In the genomic region with DNA sequence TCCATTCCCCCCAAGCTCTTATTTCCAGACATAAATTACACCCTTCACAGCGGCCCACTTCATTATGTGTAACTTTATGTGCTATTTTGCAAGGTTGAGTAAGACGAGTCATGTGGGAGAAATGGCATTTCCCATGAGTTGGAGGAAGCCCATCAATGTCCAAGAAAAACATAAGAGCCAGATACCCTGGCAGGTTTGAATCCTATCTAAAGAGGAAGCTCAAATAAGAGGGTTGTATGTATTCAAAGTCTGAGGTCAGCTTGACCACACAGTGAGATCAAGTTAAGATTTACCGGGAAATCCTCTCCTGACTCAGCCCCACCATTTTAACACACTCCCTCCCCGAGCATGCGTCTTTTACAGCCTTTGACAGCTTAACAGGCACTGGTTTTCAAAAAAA, we compare ENCODE assay signal across 19 mouse cellular contexts. TPM values are rescaled to one million over a fixed set of nuclear protein-coding genes. Genes with fewer than 3 reads are reported as not detected.
DNase-seq lines count a peak whose midpoint lies in the region; ATAC-seq and TF ChIP-seq lines count a peak whose summit lies in the region.
"Had no signal": no experiment of that assay in that cellular context is flagged by ENCODE, and none has a peak within 500 bp of the region (broad histone marks: within the 10 kb centered on the region; RNA-seq: fewer than 3 reads in every experiment).

No protein-coding gene starts in this region.

- no peak for ATAC-seq in kidney, postnatal 0 days (replicated peaks; ENCODE audit: low FRiP score, low read depth)
- peak; percentile 86 for ATAC-seq in stomach, postnatal 0 days (ENCODE audit: low FRiP score, low TSS enrichment)
- no peak for ATAC-seq in kidney, embryonic 15.5 days (replicated peaks; ENCODE audit: low FRiP score)
- ATAC-seq: forebrain, embryonic 13.5 days had no signal

- no peak for TF ChIP-seq POLR2A in kidney, adult 2 months (IDR thresholded peaks at IDR 0.05; ENCODE audit: low read depth, low read length)
- no peak for TF ChIP-seq POLR2A in CH12.LX (IDR thresholded peaks at IDR 0.05; ENCODE audit: low read depth, low read length)
- no peak for TF ChIP-seq POLR2A in embryonic fibroblast, embryonic 13.5 days (IDR thresholded peaks at IDR 0.05; ENCODE audit: low read depth, low read length)

- no peak overlapping the region for H3K9ac ChIP-seq in kidney, postnatal 0 days (ENCODE audit: low read depth, low read length)
- no peak overlapping the region for H3K9ac ChIP-seq in CH12.LX (ENCODE audit: insufficient read depth, low read depth)
- H3K9ac ChIP-seq in stomach, postnatal 0 days (ENCODE audit: low read length), result no peak overlapping the region
- H3K9ac ChIP-seq in kidney, embryonic 15.5 days, result no peak overlapping the region
- H3K9ac ChIP-seq: forebrain, embryonic 13.5 days; hindbrain, embryonic 13.5 days; limb, embryonic 12.5 days; liver, embryonic 13.5 days; lung, embryonic 15.5 days; midbrain, embryonic 12.5 days; neural tube, embryonic 12.5 days had no signal

- no peaks in the 10 kb centered on the region for H3K27me3 ChIP-seq in kidney, postnatal 0 days (ENCODE audit: insufficient read depth, low read length)
- H3K27me3 ChIP-seq in kidney, adult 2 months (replicated peaks; ENCODE audit: control insufficient read depth, insufficient read depth, low read length), result no peaks in the 10 kb centered on the region
- no peaks in the 10 kb centered on the region for H3K27me3 ChIP-seq in CH12.LX (replicated peaks)
- H3K27me3 ChIP-seq in stomach, postnatal 0 days (ENCODE audit: control insufficient read depth, insufficient read depth, low read length), result no peaks in the 10 kb centered on the region
- H3K27me3 ChIP-seq in kidney, embryonic 15.5 days, result no peaks in the 10 kb centered on the region
- H3K27me3 ChIP-seq: forebrain, embryonic 13.5 days; hindbrain, embryonic 13.5 days; limb, embryonic 12.5 days; liver, embryonic 13.5 days; lung, embryonic 15.5 days; midbrain, embryonic 12.5 days; neural tube, embryonic 12.5 days had no signal

- TF ChIP-seq RAD21 in CH12.LX (IDR thresholded peaks at IDR 0.05; ENCODE audit: low read depth, low read length), result no peak

- H3K79me2 ChIP-seq in CH12.LX (replicated peaks; ENCODE audit: control insufficient read depth, extremely low read depth, insufficient read depth, poor library complexity, severe bottlenecking), result no peaks in the 10 kb centered on the region

- no peak for TF ChIP-seq EP300 in CH12.LX (IDR thresholded peaks at IDR 0.05; ENCODE audit: low read length)
- TF ChIP-seq EP300 in stomach, postnatal 0 days (optimal IDR thresholded peaks at IDR 0.05), result no peak

- DNase-seq in kidney, postnatal 0 days (ENCODE audit: low spot score), result peak; percentile 49
- no peak for DNase-seq in kidney, adult 2 months
- DNase-seq in CH12.LX (ENCODE audit: extremely low read depth), result peak; percentile 25
- DNase-seq in stomach, postnatal 0 days (ENCODE audit: low spot score), result peak; percentile 23
- no peak for DNase-seq in adrenal gland, adult 18-20 months (ENCODE audit: low spot score in 2 of 2)
- DNase-seq: adrenal gland, adult 8-10 months; cerebellum, adult 9-10 months; gastrocnemius, postnatal 36 days; kidney, postnatal 4 days; liver, embryonic 13.5 days; thymus, postnatal 14 days had no signal

- no peaks in the 10 kb centered on the region for H3K9me3 ChIP-seq in kidney, postnatal 0 days (replicated peaks; ENCODE audit: low read length)
- H3K9me3 ChIP-seq in CH12.LX (replicated peaks; ENCODE audit: low read length), result no peaks in the 10 kb centered on the region
- H3K9me3 ChIP-seq in stomach, postnatal 0 days (ENCODE audit: control insufficient read depth, low read length), result no peaks in the 10 kb centered on the region
- H3K9me3 ChIP-seq in kidney, embryonic 15.5 days (replicated peaks), result no peaks in the 10 kb centered on the region
- H3K9me3 ChIP-seq: forebrain, embryonic 13.5 days; hindbrain, embryonic 13.5 days; limb, embryonic 12.5 days; liver, embryonic 13.5 days; lung, embryonic 15.5 days; midbrain, embryonic 12.5 days; neural tube, embryonic 12.5 days had no signal

- H3K4me2 ChIP-seq in kidney, postnatal 0 days (ENCODE audit: low read length), result no peak overlapping the region
- no peak overlapping the region for H3K4me2 ChIP-seq in CH12.LX (ENCODE audit: insufficient read depth, low read depth, poor library complexity, severe bottlenecking)
- no peak overlapping the region for H3K4me2 ChIP-seq in stomach, postnatal 0 days (replicated peaks; ENCODE audit: low read depth)
- no peak overlapping the region for H3K4me2 ChIP-seq in kidney, embryonic 15.5 days
- H3K4me2 ChIP-seq: forebrain, embryonic 13.5 days; hindbrain, embryonic 13.5 days; limb, embryonic 12.5 days; liver, embryonic 13.5 days; lung, embryonic 15.5 days; midbrain, embryonic 12.5 days; neural tube, embryonic 12.5 days had no signal

- WGBS in kidney, postnatal 0 days, result 24% methylated on average over 5 of the region's 5 CpGs
- WGBS in kidney, adult 2 months, result 46% methylated on average over 5 of the region's 5 CpGs
- 58% methylated on average over 5 of the region's 5 CpGs for WGBS in stomach, postnatal 0 days
- 36% methylated on average over 5 of the region's 5 CpGs for WGBS in kidney, embryonic 15.5 days

- dilution Hi-C loops in CH12.LX (cut with MboI; ENCODE audit: extremely low pct_ligation_motif_present, extremely low pct_unique_long_range_greater_than_20kb, low sequenced_read_pairs), result no loop called here

- no peak overlapping the region for H3K27ac ChIP-seq in kidney, postnatal 0 days
- H3K27ac ChIP-seq in kidney, adult 2 months (ENCODE audit: insufficient read depth, low read depth, low read length), result no peak overlapping the region
- no peak overlapping the region for H3K27ac ChIP-seq in CH12.LX (ENCODE audit: insufficient read depth, low read depth)
- peak overlapping the region; percentile 25; the same call in 1 of the 2 replicates for H3K27ac ChIP-seq in embryonic fibroblast, embryonic 13.5 days (ENCODE audit: insufficient read depth, low read length)
- H3K27ac ChIP-seq in stomach, postnatal 0 days (replicated peaks), result no peak overlapping the region
- H3K27ac ChIP-seq in kidney, embryonic 15.5 days, result no peak overlapping the region
- H3K27ac ChIP-seq: forebrain, embryonic 13.5 days; hindbrain, embryonic 13.5 days; limb, embryonic 12.5 days; liver, embryonic 13.5 days; lung, embryonic 15.5 days; midbrain, embryonic 12.5 days; neural tube, embryonic 12.5 days had no signal

- H3K4me3 ChIP-seq in kidney, postnatal 0 days (replicated peaks; ENCODE audit: low read depth, low read length), result no peak overlapping the region
- no peak overlapping the region for H3K4me3 ChIP-seq in kidney, adult 2 months (ENCODE audit: insufficient read depth, low read depth, low read length)
- no peak overlapping the region for H3K4me3 ChIP-seq in CH12.LX (replicated peaks in 1 of 3; ENCODE audit: low read depth in 2 of 3, low read length in 2 of 3, poor library complexity in 1 of 3)
- H3K4me3 ChIP-seq in embryonic fibroblast, embryonic 13.5 days (ENCODE audit: insufficient read depth, low read length), result no peak overlapping the region
- H3K4me3 ChIP-seq in stomach, postnatal 0 days (ENCODE audit: low read depth, low read length), result no peak overlapping the region
- no peak overlapping the region for H3K4me3 ChIP-seq in kidney, embryonic 15.5 days (replicated peaks)
- H3K4me3 ChIP-seq: forebrain, embryonic 13.5 days; hindbrain, embryonic 13.5 days; limb, embryonic 12.5 days; liver, embryonic 13.5 days; lung, embryonic 15.5 days; midbrain, embryonic 12.5 days; neural tube, embryonic 12.5 days had no signal

- TF ChIP-seq CTCF in kidney, postnatal 0 days (IDR thresholded peaks at IDR 0.05; ENCODE audit: low read depth), result no peak
- TF ChIP-seq CTCF in kidney, adult 2 months (conservative IDR thresholded peaks at IDR 0.05; ENCODE audit: insufficient read depth, insufficient read length, low read depth, low read length), result no peak
- TF ChIP-seq CTCF in CH12.LX (conservative IDR thresholded peaks at IDR 0.05 in 1 of 2, IDR thresholded peaks at IDR 0.05 in 1 of 2; ENCODE audit: low read depth in 2 of 2, low read length in 2 of 2), result no peak
- no peak for TF ChIP-seq CTCF in embryonic fibroblast, embryonic 13.5 days (IDR thresholded peaks at IDR 0.05; ENCODE audit: borderline replicate concordance, insufficient read depth, low read length)
- TF ChIP-seq CTCF in stomach, postnatal 0 days (IDR thresholded peaks at IDR 0.05; ENCODE audit: low read depth), result no peak

- in situ Hi-C loops in CH12.LX (cut with MboI; ENCODE audit: low pct_ligation_motif_present, low pct_unique_long_range_greater_than_20kb, low sequenced_read_pairs), result no loop called here

- H3K36me3 ChIP-seq in kidney, postnatal 0 days (ENCODE audit: insufficient read depth, low read length), result peaks cover 31% of the 10 kb centered on the region
- H3K36me3 ChIP-seq in kidney, adult 2 months (ENCODE audit: control insufficient read depth, insufficient read depth, low read length), result peaks cover 8% of the 10 kb centered on the region
- peaks cover 18 to 37% of the 10 kb centered on the region in 2 experiments for H3K36me3 ChIP-seq in CH12.LX (replicated peaks in 1 of 2; ENCODE audit: control insufficient read depth in 1 of 2, insufficient read depth in 1 of 2, low read length in 1 of 2)
- H3K36me3 ChIP-seq in stomach, postnatal 0 days (ENCODE audit: control insufficient read depth, insufficient read depth, low read length), result peaks cover 11% of the 10 kb centered on the region; the same call in 1 of the 2 replicates
- peaks cover 34% of the 10 kb centered on the region for H3K36me3 ChIP-seq in kidney, embryonic 15.5 days

- peaks cover 5% of the 10 kb centered on the region; the same call in 1 of the 2 replicates for H3K4me1 ChIP-seq in kidney, postnatal 0 days (replicated peaks; ENCODE audit: insufficient read depth, low read length)
- H3K4me1 ChIP-seq in kidney, adult 2 months (ENCODE audit: control insufficient read depth, insufficient read depth, low read length), result no peaks in the 10 kb centered on the region
- H3K4me1 ChIP-seq in CH12.LX (ENCODE audit: control insufficient read depth in 1 of 2, insufficient read depth in 2 of 2), result peaks cover 0 to 9% of the 10 kb centered on the region in 2 experiments; a peak in 2 of 4 replicates
- peaks cover 6% of the 10 kb centered on the region for H3K4me1 ChIP-seq in embryonic fibroblast, embryonic 13.5 days (ENCODE audit: control insufficient read depth, insufficient read depth, low read length)
- H3K4me1 ChIP-seq in stomach, postnatal 0 days (replicated peaks; ENCODE audit: control insufficient read depth, insufficient read depth), result no peaks in the 10 kb centered on the region
- H3K4me1 ChIP-seq in kidney, embryonic 15.5 days, result peaks cover 7% of the 10 kb centered on the region
- H3K4me1 ChIP-seq: forebrain, embryonic 13.5 days; hindbrain, embryonic 13.5 days; limb, embryonic 12.5 days; lung, embryonic 15.5 days; midbrain, embryonic 12.5 days; neural tube, embryonic 12.5 days had no signal

RNA-seq across cellular contexts. Expression of a gene that starts 31.5 kb away (rescaled TPM):
- 28.5 and 30.0 TPM in 2 replicates for polyA plus RNA-seq in kidney, postnatal 0 days (2015; fragmentation: Nextera tagmentation; extraction: Ambion mirVana)
- polyA plus RNA-seq in kidney, adult 2 months (2012; rRNA removed), result 30.6 and 32.8 TPM in 2 replicates
- total RNA-seq in CH12.LX (2012; rRNA removed), result 11.9 and 13.7 TPM in 2 replicates
- 7.9 and 8.6 TPM in 2 replicates for total RNA-seq in CH12.LX (2014; rRNA removed)
- polyA plus RNA-seq in CH12.LX (2012; ENCODE audit: insufficient read length, low read depth), result 11.6 and 12.5 TPM in 2 replicates
- polyA plus RNA-seq in embryonic fibroblast, embryonic 13.5 days (2011; ENCODE audit: insufficient read length, low read depth, missing spikeins), result 208 and 309 TPM in 2 replicates
- 95.7 and 98.0 TPM in 2 replicates for polyA plus RNA-seq in stomach, postnatal 0 days (2015; fragmentation: Nextera tagmentation; extraction: Ambion mirVana)
- 10 to 100 TPM; 50.2 to 68.5 TPM for total RNA-seq in adrenal gland, adult 18-20 months (2021)
- 28.2 and 29.4 TPM in 2 replicates for polyA plus RNA-seq in kidney, embryonic 15.5 days (2015; fragmentation: Nextera tagmentation; extraction: Ambion mirVana)

Comparison
In these comparisons a context has a peak if more than half of its experiments do, and no peak if none do; other contexts are left out.
1. DNase-seq: peak in kidney, postnatal 0 days (single experiment), CH12.LX (single experiment) and stomach, postnatal 0 days (single experiment); none in kidney, adult 2 months (single experiment) and adrenal gland, adult 18-20 months (0 of 2).